Mouse (Mus musculus) T-helper 17 cell (primary cell): ENCODE data around the gene Taar6.

ENCODE experiments used
- in situ Hi-C, 2 experiments: fragments of 300-600 bp; cut with MboI, MseI; formaldehyde crosslinking; loops; 1 replicate in 1 of 2; 2 replicates in 1 of 2; pipeline ENCODE4 v1.15.1; 2025; ENCODE audit warnings: high pct_unique_total_duplicates in 2 of 2

The Taar6 gene

GRCm38 (mm10) chr10:23985546-23985945, at the start of gene Taar6:
Taar6 (minus strand) TSS chr10:23985646.
- in situ Hi-C loops = loop anchor here in 1 of 2 experiments (5.0 to 10.0 kb wide), 2 partner anchors 129 to 317 kb away; no protein-coding TSS in a partner anchor

GRCm38 (mm10) chr10:24031347-24031746, 45.9 kb upstream of the Taar6 start:
- in situ Hi-C loops = no loop called here

- in situ Hi-C loops = loop anchor here in 1 of 2 experiments (10.0 kb wide), 1 partner anchor 142 kb away; no protein-coding TSS in a partner anchor
Measured at GRCm38 (mm10) chr10:24026922-24027321, 41.5 kb upstream of the Taar6 start, which contains the start of gene Taar7d. Taar7d (plus strand) TSS chr10:24027222.

- in situ Hi-C loops = loop anchor here in 1 of 2 experiments (5.0 kb wide), 1 partner anchor 79 kb away; no protein-coding TSS in a partner anchor
Measured at GRCm38 (mm10) chr10:24008143-24008542, 22.7 kb upstream of the Taar6 start.

GRCm38 (mm10) chr10:24007034-24007433, 21.6 kb upstream of the Taar6 start:
- in situ Hi-C loops = loop anchor here in 1 of 2 experiments (5.0 kb wide), 1 partner anchor 80 kb away; no protein-coding TSS in a partner anchor

GRCm38 (mm10) chr10:24006442-24006841, 21.0 kb upstream of the Taar6 start:
- in situ Hi-C loops = loop anchor here in 1 of 2 experiments (5.0 kb wide), 1 partner anchor 81 kb away; no protein-coding TSS in a partner anchor

GRCm38 (mm10) chr10:23999639-24000038, 14.2 kb upstream of the Taar6 start, which contains the start of gene Taar7b:
Taar7b (plus strand) TSS chr10:23999939.
- in situ Hi-C loops = no loop called here

GRCm38 (mm10) chr10:23993381-23993780, 7.9 kb upstream of the Taar6 start, which contains the start of gene Taar7a:
Taar7a (minus strand) TSS chr10:23993481.
- in situ Hi-C loops = no loop called here

GRCm38 (mm10) chr10:23986419-23986818, 973 bp upstream of the Taar6 start:
- in situ Hi-C loops = loop anchor here in 1 of 2 experiments (5.0 to 10.0 kb wide), 2 partner anchors 128 to 316 kb away; no protein-coding TSS in a partner anchor

GRCm38 (mm10) chr10:23978901-23979705, 6.3 kb downstream of the Taar6 start:
- in situ Hi-C loops = no loop called here

- in situ Hi-C loops = no loop called here
Measured at GRCm38 (mm10) chr10:23977958-23978357, 7.5 kb downstream of the Taar6 start.

GRCm38 (mm10) chr10:23971256-23971655, 14.2 kb downstream of the Taar6 start:
- in situ Hi-C loops = no loop called here

GRCm38 (mm10) chr10:23970656-23971165, 14.7 kb downstream of the Taar6 start, which contains the start of gene Taar5:
Taar5 (plus strand) TSS chr10:23970706.
- in situ Hi-C loops = no loop called here

GRCm38 (mm10) chr10:23964921-23965610, 20.4 kb downstream of the Taar6 start:
- in situ Hi-C loops = loop anchor here in 1 of 2 experiments (10.0 kb wide), 1 partner anchor 590 kb away; no protein-coding TSS in a partner anchor

GRCm38 (mm10) chr10:23963444-23963843, 22.0 kb downstream of the Taar6 start:
- in situ Hi-C loops = loop anchor here in 1 of 2 experiments (10.0 kb wide), 1 partner anchor 589 kb away; no protein-coding TSS in a partner anchor

GRCm38 (mm10) chr10:23960444-23960915, 25.0 kb downstream of the Taar6 start, which contains the start of gene Taar4:
Taar4 (plus strand) TSS chr10:23960494.
- in situ Hi-C loops = loop anchor here in 1 of 2 experiments (10.0 kb wide), 1 partner anchor 586 kb away; no protein-coding TSS in a partner anchor

- in situ Hi-C loops = no loop called here
Measured at GRCm38 (mm10) chr10:23959071-23959470, 26.4 kb downstream of the Taar6 start.

GRCm38 (mm10) chr10:23951714-23952113, 33.7 kb downstream of the Taar6 start:
- in situ Hi-C loops = no loop called here

- in situ Hi-C loops = no loop called here
Measured at GRCm38 (mm10) chr10:23949508-23950005, 35.9 kb downstream of the Taar6 start, which contains the start of gene Taar3. Taar3 (plus strand) TSS chr10:23949558.

GRCm38 (mm10) chr10:23948026-23948425, 37.4 kb downstream of the Taar6 start:
- in situ Hi-C loops = no loop called here

GRCm38 (mm10) chr10:23942465-23942864, 43.0 kb downstream of the Taar6 start:
- in situ Hi-C loops = no loop called here
